Mouse (Mus musculus) intestine, postnatal 0 days (tissue): Measurements from ENCODE around the gene Exoc3l4. TPM values are rescaled to one million over a fixed set of nuclear protein-coding genes. Genes with fewer than 3 reads are reported as not detected.

ENCODE experiments used
- ATAC-seq: fragments of 200-750 bp; cut with Nextera tagmentation; 2 replicates; pipeline ENCODE4 v1.8.0; 2017; ENCODE audit warnings: mild to moderate bottlenecking, moderate TSS enrichment, moderate library complexity
- H3K27ac ChIP-seq: fragments of 300-500 bp; sonication (generic); 2 replicates; pipeline ENCODE4 v1.5.1; 2014; ENCODE audit warnings: mild to moderate bottlenecking, low read depth, low read length, moderate library complexity
- H3K27me3 ChIP-seq: fragments of 300-500 bp; sonication (generic); replicated peaks from 2 replicates; pipeline ENCODE4 v1.6.1; 2014; ENCODE audit warnings: low read length, mixed read lengths; ENCODE audit not compliant: control insufficient read depth, insufficient read depth
- H3K36me3 ChIP-seq: fragments of 300-500 bp; sonication (generic); 2 replicates; pipeline ENCODE4 v1.6.1; 2014; ENCODE audit warnings: mild to moderate bottlenecking, moderate library complexity; ENCODE audit not compliant: control insufficient read depth, insufficient read depth
- H3K4me1 ChIP-seq: fragments of 300-500 bp; sonication (generic); replicated peaks from 2 replicates; pipeline ENCODE4 v1.6.1; 2014; ENCODE audit warnings: antibody characterized with exemption, low read length, mixed read lengths; ENCODE audit not compliant: control insufficient read depth, insufficient read depth
- H3K4me2 ChIP-seq: fragments of 300-500 bp; sonication (generic); replicated peaks from 2 replicates; pipeline ENCODE4 v1.6.1; 2014; ENCODE audit warnings: low read depth, mild to moderate bottlenecking, moderate library complexity
- H3K4me3 ChIP-seq: fragments of 300-500 bp; sonication (generic); 2 replicates; pipeline ENCODE4 v1.5.1; 2014; ENCODE audit warnings: low read depth, low read length
- H3K9ac ChIP-seq: fragments of 300-500 bp; sonication (generic); 2 replicates; pipeline ENCODE4 v1.6.1; 2014; ENCODE audit warnings: mild to moderate bottlenecking, low read depth, low read length
- H3K9me3 ChIP-seq: fragments of 300-500 bp; sonication (generic); 2 replicates; pipeline ENCODE4 v1.6.1; 2016; ENCODE audit warnings: mixed run types; ENCODE audit not compliant: control insufficient read depth
- CTCF ChIP-seq: sonication (generic); IDR thresholded peaks from 2 replicates; pipeline ENCODE4 v1.5.1; 2016; ENCODE audit warnings: low read depth, mild to moderate bottlenecking, control low read depth, antibody characterized with exemption, moderate library complexity
- WGBS: fragments of 180-500 bp; shearing (Covaris S2); extraction: QIAGEN DNeasy Blood & Tissue Kit; methylation state at CpG from one replicate; pipeline ENCODE4 v1.1.7; 2014; 5-methylcytosine and 5-hydroxymethylcytosine counted together
- polyA plus RNA-seq: library from polyadenylated mRNA; unstranded; fragments of >200 nt; fragmentation: Nextera tagmentation; extraction: Ambion mirVana; gene quantifications from 2 replicates; pipeline ENCODE4 v1.2.1, GENCODE M21; 2015

Exoc3l4 gene
- polyA plus RNA-seq, 1 experiment from 2014 or later: 163 TPM

- Histone ChIP-seq H3K27me3 (peaks cover 35% of the 10 kb centered on the region), H3K4me2 (0 out of 2 replicates have a peak overlapping the region, but pooled peaks have one; percentile 13), H3K4me3 (peak overlapping the region; percentile 11; the same call in 1 of the 2 replicates), H3K4me1 (peaks cover 3% of the 10 kb centered on the region), H3K9ac (no peak overlapping the region), H3K9me3 (no peaks in the 10 kb centered on the region), H3K27ac (no peak overlapping the region), H3K36me3 (no peaks in the 10 kb centered on the region; the same call in 1 of the 2 replicates)
- peak; percentile 97 for TF ChIP-seq CTCF
- no peak for ATAC-seq
- WGBS: 17% methylated on average over 29 of the region's 29 CpGs
Observed at GRCm38 (mm10) chr12:111425789-111426460, 9.1 kb downstream of the Exoc3l4 start.

- TF ChIP-seq CTCF: peak; percentile 29
- Histone ChIP-seq H3K36me3 (no peaks in the 10 kb centered on the region; the same call in 1 of the 2 replicates), H3K27me3 (peaks cover 27% of the 10 kb centered on the region), H3K4me2 (0 out of 2 replicates have a peak overlapping the region, but pooled peaks have one; percentile 63), H3K4me3 (no peak overlapping the region), H3K27ac (peak overlapping the region; percentile 84; the same call in 1 of the 2 replicates), H3K9me3 (no peaks in the 10 kb centered on the region), H3K4me1 (peaks cover 7% of the 10 kb centered on the region), H3K9ac (no peak overlapping the region)
- 0 out of 2 replicates have a peak, but pooled peaks have one; percentile 2 for ATAC-seq
- 56% methylated on average over 12 of the region's 12 CpGs for WGBS
Observed at GRCm38 (mm10) chr12:111427438-111428113, 10.8 kb downstream of the Exoc3l4 start.

GRCm38 (mm10) chr12:111428364-111428763 is 11.5 kb downstream of the Exoc3l4 start:
- H3K9me3 ChIP-seq: no peaks in the 10 kb centered on the region
- peaks cover 7% of the 10 kb centered on the region for H3K4me1 ChIP-seq
- WGBS: 28% methylated on average over 8 of the region's 8 CpGs
- peaks cover 20% of the 10 kb centered on the region for H3K27me3 ChIP-seq
- peak overlapping the region; percentile 84 for H3K27ac ChIP-seq
- no peaks in the 10 kb centered on the region; the same call in 1 of the 2 replicates for H3K36me3 ChIP-seq
- peak overlapping the region; percentile 63 for H3K4me2 ChIP-seq
- peak; percentile 66 for ATAC-seq
- TF ChIP-seq CTCF: no peak
- H3K4me3 ChIP-seq: no peak overlapping the region
- H3K9ac ChIP-seq: 0 out of 2 replicates have a peak overlapping the region, but pooled peaks have one; percentile 12

GRCm38 (mm10) chr12:111428961-111429911 is 12.4 kb downstream of the Exoc3l4 start:
- TF ChIP-seq CTCF: peak; percentile 51
- peak overlapping the region; percentile 44 for H3K9ac ChIP-seq
- H3K27ac ChIP-seq: peak overlapping the region; percentile 84
- peaks cover 11% of the 10 kb centered on the region for H3K27me3 ChIP-seq
- peak overlapping the region; percentile 63 for H3K4me2 ChIP-seq
- H3K9me3 ChIP-seq: no peaks in the 10 kb centered on the region
- WGBS: 2% methylated on average over 40 of the region's 40 CpGs
- peak; percentile 3 for ATAC-seq
- peak overlapping the region; percentile 43 for H3K4me3 ChIP-seq
- H3K4me1 ChIP-seq: peaks cover 7% of the 10 kb centered on the region
- H3K36me3 ChIP-seq: no peaks in the 10 kb centered on the region; the same call in 1 of the 2 replicates

- peak overlapping the region; percentile 43 for H3K4me3 ChIP-seq
- peak overlapping the region; percentile 63 for H3K4me2 ChIP-seq
- no peak for ATAC-seq
- no peak for TF ChIP-seq CTCF
- no peaks in the 10 kb centered on the region for H3K9me3 ChIP-seq
- H3K27me3 ChIP-seq: peaks cover 7% of the 10 kb centered on the region
- peaks cover 7% of the 10 kb centered on the region for H3K4me1 ChIP-seq
- no peaks in the 10 kb centered on the region; the same call in 1 of the 2 replicates for H3K36me3 ChIP-seq
- 0 out of 2 replicates have a peak overlapping the region, but pooled peaks have one; percentile 41 for H3K27ac ChIP-seq
- WGBS: 37% methylated on average over 27 of the region's 27 CpGs
- H3K9ac ChIP-seq: 0 out of 2 replicates have a peak overlapping the region, but pooled peaks have one; percentile 7
Observed at GRCm38 (mm10) chr12:111430049-111430867, 13.4 kb downstream of the Exoc3l4 start.
